Mouse (Mus musculus) subcutaneous adipose tissue, adult 2 months (tissue): Measurements from ENCODE around the gene Polr3a. TPM values are rescaled to one million over a fixed set of nuclear protein-coding genes. Genes with fewer than 3 reads are reported as not detected.

ENCODE experiments used
- polyA plus RNA-seq: library from polyadenylated mRNA; depleted of rRNA; stranded (reverse); fragments of >200 nt; gene quantifications from 2 replicates; pipeline ENCODE4 v1.2.3, GENCODE M21; 2012; ENCODE audit warnings: low replicate concordance; rRNA removed

The Polr3a gene
- 7.4 and 12.0 TPM in 2 replicates for polyA plus RNA-seq

GRCm38 (mm10) chr14:24486773-24487227 is at the start of gene Polr3a, which contains the start of gene Rps24:
Gene Polr3a, minus strand, starts transcription at chr14:24487058.
Gene Rps24, plus strand, starts transcription at chr14:24487125.

Other genes starting within 250 kb of the Polr3a start
- 22.6 and 55.9 TPM in 2 replicates for gene Dlg5, start 241.1 kb downstream of the Polr3a start, polyA plus RNA-seq
- not detected in 2 replicates for gene E330034G19Rik, start 193.8 kb downstream of the Polr3a start, polyA plus RNA-seq
- gene Rps24, start 67 bp upstream of the Polr3a start, polyA plus RNA-seq = 762 and 1,360 TPM in 2 replicates